Mouse (Mus musculus) embryonic fibroblast, embryonic 13.5 days (primary cell): ENCODE measurements at regions not wholly inside any gene's neighbourhood (a gene's known extent, or its start where the extent isn't known, plus 50 kb on each side); places are given as distances from the start of the nearest gene placed in this dataset.

Experiments used
- H3K27ac ChIP-seq: 2 replicates; pipeline ENCODE4 v1.5.1; 2012; ENCODE audit warnings: low read length, control low read depth, inconsistent platforms; ENCODE audit not compliant: insufficient read depth
- H3K4me1 ChIP-seq: 2 replicates; pipeline ENCODE4 v1.6.1; 2011; ENCODE audit warnings: low read length; ENCODE audit not compliant: control insufficient read depth, insufficient read depth
- H3K4me3 ChIP-seq: 2 replicates; pipeline ENCODE4 v1.5.1; 2011; ENCODE audit warnings: mild to moderate bottlenecking, control low read depth, low read length; ENCODE audit not compliant: insufficient read depth
- CTCF ChIP-seq: IDR thresholded peaks from 2 replicates; pipeline ENCODE4 v1.5.1; 2011; ENCODE audit warnings: mild to moderate bottlenecking, control low read depth, low read length, moderate library complexity, borderline replicate concordance; ENCODE audit not compliant: insufficient read depth
- POLR2A ChIP-seq: IDR thresholded peaks from 2 replicates; pipeline ENCODE4 v1.6.1; 2011; ENCODE audit warnings: low read depth, mild to moderate bottlenecking, control low read depth, low read length, moderate library complexity

DNA sequence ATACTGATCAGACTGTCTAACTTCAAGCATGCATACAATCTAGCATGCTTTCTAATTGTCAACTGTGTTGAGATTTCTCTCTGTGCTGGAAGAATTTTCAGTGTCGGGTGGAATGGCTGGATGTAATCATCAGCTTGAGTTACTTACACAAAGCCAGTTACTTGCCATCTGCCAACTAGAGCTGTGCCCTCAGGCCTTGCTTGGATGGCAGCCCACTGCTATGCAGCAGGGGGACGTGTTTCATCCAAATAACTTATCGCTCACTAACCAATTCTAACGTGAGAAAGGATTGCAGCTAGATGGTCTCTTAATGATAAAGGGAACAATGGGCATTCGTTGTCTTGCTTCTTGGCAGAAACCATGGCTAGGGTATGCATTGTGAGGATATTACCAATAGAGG is 131.3 kb upstream of the Peli2 start:
- TF ChIP-seq POLR2A (no peak), CTCF (no peak)

DNA sequence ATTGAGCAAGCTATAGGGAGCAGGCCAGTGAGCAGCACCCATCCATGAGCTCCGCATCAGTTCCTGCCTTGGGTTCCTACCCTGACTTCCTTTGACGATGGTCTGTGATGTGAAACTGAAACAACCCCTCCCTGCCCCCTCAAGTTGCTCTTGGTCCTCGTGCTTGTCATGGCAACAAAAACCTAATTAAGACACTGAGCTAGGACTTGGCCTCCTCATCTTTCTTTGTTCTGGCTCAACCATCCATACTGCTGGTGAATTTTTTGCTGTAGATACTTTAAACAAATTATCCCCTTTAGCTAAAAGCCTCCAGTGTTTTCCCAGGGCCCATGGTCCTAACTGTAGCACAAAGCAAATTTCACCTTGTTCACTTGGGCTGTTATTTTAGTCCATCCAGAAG is 129.9 kb upstream of the Peli2 start:
- no peak overlapping the region for H3K27ac ChIP-seq
- no peak for TF ChIP-seq POLR2A
- H3K4me3 ChIP-seq, result no peak overlapping the region
- H3K4me1 ChIP-seq, result no peaks in the 10 kb centered on the region

More for the DNA sequence above, 131.3 kb upstream of the Peli2 start:
- H3K27ac ChIP-seq, result no peak overlapping the region
- H3K4me1 ChIP-seq, result no peaks in the 10 kb centered on the region
- no peak overlapping the region for H3K4me3 ChIP-seq

DNA sequence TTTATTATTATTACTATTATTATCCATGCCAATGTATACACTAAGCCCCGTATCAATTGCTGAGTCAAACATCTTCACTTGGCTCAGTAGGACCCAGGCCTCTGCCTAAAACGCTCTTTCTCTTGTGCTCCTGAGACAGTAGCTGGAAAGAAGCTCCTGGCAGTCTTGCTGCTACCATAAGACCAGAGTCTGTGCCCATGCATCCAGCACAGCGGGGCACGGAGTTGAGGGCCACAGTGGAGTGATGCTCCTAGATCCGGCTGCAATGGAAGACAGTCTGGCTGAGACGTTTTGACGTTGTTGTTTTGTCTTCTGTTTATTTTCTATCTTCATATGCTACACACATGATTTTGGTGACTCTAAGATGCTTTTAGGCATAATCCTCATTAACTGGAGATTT is 129.1 kb upstream of the Peli2 start:
- Histone ChIP-seq H3K4me3 (no peak overlapping the region), H3K4me1 (no peaks in the 10 kb centered on the region), H3K27ac (no peak overlapping the region)
- TF ChIP-seq CTCF (no peak), POLR2A (no peak)

DNA sequence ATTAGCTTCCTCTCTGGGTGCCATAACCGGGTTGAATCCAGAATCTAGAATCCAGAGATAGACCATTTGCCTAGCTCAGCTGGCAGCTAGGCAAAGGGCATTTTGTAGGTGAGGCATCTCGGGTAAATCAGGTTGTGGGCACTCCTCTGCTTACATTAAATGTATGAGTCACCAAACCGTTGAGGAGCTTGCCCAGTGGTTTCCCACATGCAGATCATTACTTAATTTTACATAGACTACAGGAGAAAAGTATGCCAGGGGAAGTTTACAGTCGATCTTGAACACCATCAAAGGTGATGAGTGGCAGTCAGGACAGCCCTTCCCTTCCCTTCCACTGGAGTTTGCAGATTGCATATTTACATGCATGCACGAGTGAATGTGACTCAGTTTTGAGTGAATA is 128.5 kb upstream of the Peli2 start:
- no peak for TF ChIP-seq POLR2A
- no peak for TF ChIP-seq CTCF
- no peaks in the 10 kb centered on the region for H3K4me1 ChIP-seq
- H3K4me3 ChIP-seq, result no peak overlapping the region
- H3K27ac ChIP-seq, result no peak overlapping the region

DNA sequence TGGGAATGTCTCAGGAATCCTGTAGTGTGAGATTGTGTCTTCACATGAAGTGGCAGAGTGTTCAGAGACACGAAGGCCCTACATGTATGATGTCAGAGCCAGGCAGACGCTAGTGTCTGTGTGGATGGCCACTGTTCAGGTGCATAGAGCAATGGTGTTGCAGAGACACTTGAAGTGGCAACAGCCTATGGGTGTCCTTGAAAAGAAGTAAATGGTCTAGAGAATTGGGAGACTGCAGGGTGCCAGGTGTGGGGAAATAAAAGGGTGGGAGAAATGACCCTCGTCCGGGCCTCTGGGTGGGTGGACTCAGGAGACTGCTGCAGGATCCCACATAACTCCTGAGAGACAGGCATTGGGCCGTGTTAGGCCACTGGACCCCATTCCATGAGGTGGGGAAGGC is 127.8 kb upstream of the Peli2 start:
- H3K4me1 ChIP-seq, result no peaks in the 10 kb centered on the region
- H3K27ac ChIP-seq, result no peak overlapping the region
- TF ChIP-seq CTCF (no peak), POLR2A (no peak)
- H3K4me3 ChIP-seq, result no peak overlapping the region

DNA sequence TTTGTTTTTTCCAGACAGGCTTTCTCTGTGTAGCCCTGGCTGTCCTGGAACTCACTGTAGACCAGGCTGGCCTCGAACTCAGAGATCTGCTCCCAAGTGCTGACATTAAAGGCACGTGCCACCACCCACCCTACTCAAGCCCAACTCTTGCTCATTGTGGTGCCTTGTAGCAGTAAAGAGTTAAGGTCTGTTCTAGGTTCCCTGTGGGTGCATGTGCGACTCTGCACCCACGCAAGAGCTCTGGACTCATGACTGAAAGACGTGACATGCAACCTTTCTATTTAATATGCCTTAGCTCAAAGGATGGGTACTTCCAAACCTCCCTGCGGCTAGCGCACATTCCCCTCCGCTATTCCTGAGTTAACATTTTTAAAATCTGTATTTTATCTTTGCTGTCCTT is 121.7 kb upstream of the Peli2 start:
- H3K4me1 ChIP-seq, result no peaks in the 10 kb centered on the region
- no peak overlapping the region for H3K4me3 ChIP-seq
- no peak overlapping the region for H3K27ac ChIP-seq
- TF ChIP-seq POLR2A, result no peak
- no peak for TF ChIP-seq CTCF

DNA sequence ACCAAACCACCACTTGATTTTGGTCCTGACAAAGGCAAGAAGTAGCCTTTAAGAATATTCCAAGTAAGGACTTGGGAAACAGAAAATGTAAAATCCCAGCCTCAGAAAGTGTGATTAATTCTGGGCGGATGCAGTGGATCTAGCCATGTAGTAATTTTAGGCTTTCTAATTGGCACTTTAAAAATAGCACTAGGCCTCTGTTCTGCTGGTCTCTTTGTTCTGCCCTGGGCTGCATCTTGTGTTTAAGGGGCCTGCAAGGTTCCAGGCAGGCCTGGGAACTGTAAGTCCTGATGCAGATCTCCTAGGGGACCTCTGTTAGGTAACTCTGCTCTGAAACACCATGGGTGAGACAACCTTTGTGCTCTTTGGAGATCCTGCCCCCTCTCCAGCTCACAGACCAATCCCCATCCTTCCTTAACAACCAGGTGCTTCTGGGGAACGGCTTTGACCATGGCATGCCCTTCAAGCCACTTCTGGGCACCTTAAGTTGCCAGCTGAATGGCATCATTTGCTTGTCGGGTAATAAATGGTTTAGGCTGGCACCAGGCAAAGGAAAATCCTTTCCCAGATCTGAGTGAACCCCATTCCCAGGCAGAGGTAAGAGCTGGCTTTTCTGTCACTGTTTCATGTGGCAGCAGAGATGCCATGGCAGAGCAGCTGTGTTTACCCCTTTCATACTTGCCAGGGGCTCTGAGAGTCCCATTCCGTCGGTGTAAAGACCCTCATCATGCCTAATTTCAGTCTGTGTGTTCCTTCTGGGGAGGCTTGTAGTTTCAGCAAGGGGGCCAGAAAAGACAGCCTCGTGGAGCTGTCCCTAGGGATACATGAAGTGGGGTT is 115.3 kb upstream of the Peli2 start:
- Histone ChIP-seq H3K27ac (no peak overlapping the region), H3K4me1 (no peaks in the 10 kb centered on the region), H3K4me3 (no peak overlapping the region)
- TF ChIP-seq POLR2A, result no peak
- no peak for TF ChIP-seq CTCF

DNA sequence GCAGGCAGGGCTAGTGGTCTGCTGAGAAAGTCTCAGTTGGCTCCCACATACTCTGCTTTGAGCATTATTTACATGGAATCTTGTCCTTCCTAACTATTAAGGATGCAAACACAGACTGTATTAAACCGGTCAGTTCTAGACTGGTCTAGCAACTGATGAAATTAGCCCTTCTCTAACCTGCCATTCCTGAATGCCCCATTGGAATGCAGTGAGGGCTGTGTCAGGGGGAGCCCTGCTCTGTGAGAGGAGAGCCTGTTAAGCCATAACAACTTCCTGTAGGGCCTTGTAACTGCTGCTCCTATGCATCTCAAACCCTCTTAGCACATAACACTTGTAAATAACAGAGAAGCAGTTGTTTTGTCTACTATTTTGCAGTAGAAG is 114.7 kb upstream of the Peli2 start:
- Histone ChIP-seq H3K27ac (no peak overlapping the region), H3K4me1 (no peaks in the 10 kb centered on the region), H3K4me3 (no peak overlapping the region)
- TF ChIP-seq POLR2A (no peak), CTCF (no peak)

DNA sequence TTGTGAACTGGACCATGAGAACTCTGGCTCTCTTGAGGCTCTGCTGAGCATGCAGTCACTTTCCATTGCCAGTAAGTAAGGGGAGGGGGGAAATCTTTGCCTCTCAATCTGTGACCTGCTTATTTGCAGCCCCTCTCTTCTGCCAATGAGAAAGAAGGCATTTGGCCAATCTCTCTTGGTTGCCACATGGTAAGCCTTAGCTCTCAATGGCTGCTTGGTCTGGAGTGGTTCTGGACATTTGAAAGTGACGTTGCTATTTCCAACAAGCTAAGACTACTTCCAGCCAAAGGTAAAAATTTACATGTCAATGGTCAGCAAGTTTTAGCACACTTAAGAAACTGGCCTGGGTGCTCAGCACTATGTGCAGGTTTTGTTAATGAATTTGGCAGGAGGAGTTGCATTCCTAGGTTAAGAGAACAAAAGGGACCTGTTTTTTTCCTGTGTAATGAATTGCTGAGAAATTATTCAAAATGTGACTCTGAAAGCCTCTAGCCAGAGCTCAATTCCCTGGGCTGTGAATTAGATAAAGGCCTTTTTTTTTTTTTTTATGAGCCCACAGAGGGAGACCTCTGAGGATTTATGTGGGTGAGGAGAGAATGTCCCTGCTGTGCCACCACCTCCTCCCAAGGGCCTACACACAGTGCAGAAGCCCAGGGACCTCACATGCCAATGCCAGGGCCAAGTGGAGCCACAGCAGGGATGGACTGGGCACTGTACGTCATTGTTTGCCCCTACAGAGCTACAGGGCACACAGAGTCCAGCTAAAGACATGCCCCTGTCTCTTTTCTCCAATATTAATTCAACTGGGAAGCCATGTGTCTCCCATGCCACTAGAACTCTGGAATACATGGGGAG is 108.0 kb upstream of the Peli2 start:
- Histone ChIP-seq H3K27ac (no peak overlapping the region), H3K4me3 (no peak overlapping the region), H3K4me1 (no peaks in the 10 kb centered on the region)
- no peak for TF ChIP-seq CTCF
- TF ChIP-seq POLR2A, result no peak

DNA sequence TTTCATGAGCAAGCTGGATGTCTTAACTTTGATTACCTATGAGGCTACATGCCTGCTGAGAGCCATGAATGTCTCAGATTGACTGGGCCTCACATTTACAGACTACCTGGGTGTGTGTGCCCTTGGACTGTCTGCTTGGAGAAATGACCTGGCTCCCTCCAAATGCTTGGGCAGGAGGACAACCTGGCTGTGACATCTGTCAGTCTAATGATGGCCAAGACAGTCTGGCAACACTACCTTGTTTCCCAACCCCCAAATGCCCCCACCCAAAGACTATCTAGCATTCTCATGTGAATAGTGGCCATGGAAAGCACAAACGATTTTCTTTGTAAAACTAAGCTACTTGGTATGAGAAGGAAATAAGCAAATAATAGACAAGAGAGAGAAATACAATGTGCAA is 107.2 kb upstream of the Peli2 start:
- no peaks in the 10 kb centered on the region for H3K4me1 ChIP-seq

More for the DNA sequence above, 107.2 kb upstream of the Peli2 start:
- Histone ChIP-seq H3K27ac (no peak overlapping the region), H3K4me3 (no peak overlapping the region)
- TF ChIP-seq CTCF (no peak), POLR2A (no peak)
